Mouse (Mus musculus): ENCODE measurements at regions not wholly inside any gene's neighbourhood (a gene's known extent, or its start where the extent isn't known, plus 50 kb on each side); places are given as distances from the start of the nearest gene placed in this dataset.
A peak's percentile ranks its signal among the peaks of the same experiment; 100 is the strongest.
"Not testable (repeated sequence)": the region's sequence is repeated elsewhere in the genome, so short reads cannot be mapped to it uniquely, and the experiment has no call there.

GRCm38 (mm10) chr16:65312947-65313346 is 207.3 kb upstream of the Htr1f start:
- no peak for DNase-seq (ENCODE audit: low spot score in 2 of 2)

- DNase-seq (ENCODE audit: low spot score in 2 of 2) = no peak
Measured at GRCm38 (mm10) chr16:65315052-65315451, 205.3 kb upstream of the Pou1f1 start.

GRCm38 (mm10) chr16:65332412-65332811 is 187.9 kb upstream of the Pou1f1 start:
- no peak for DNase-seq (ENCODE audit: low spot score in 2 of 2)

GRCm38 (mm10) chr16:65339225-65339624 is 181.1 kb upstream of the Pou1f1 start:
- DNase-seq (ENCODE audit: low spot score in 2 of 2) = no peak

- no peak for DNase-seq (ENCODE audit: low spot score in 2 of 2)
Measured at GRCm38 (mm10) chr16:65359881-65360280, 160.4 kb upstream of the Pou1f1 start.

GRCm38 (mm10) chr16:65369271-65369670 is 151.0 kb upstream of the Pou1f1 start:
- no peak for DNase-seq (ENCODE audit: low spot score in 2 of 2)

- DNase-seq (ENCODE audit: low spot score in 2 of 2) = no peak
Measured at GRCm38 (mm10) chr16:65370939-65371338, 149.4 kb upstream of the Pou1f1 start.

GRCm38 (mm10) chr16:65376553-65376952 is 143.8 kb upstream of the Pou1f1 start:
- DNase-seq (ENCODE audit: low spot score in 2 of 2) = peak in 1 of 2 experiments; percentile 20

- no peak for DNase-seq (ENCODE audit: low spot score in 2 of 2)
Measured at GRCm38 (mm10) chr16:65378276-65378675, 142.0 kb upstream of the Pou1f1 start.

- peak; percentile 2 to 9 for DNase-seq (ENCODE audit: low spot score in 2 of 2)
Measured at GRCm38 (mm10) chr16:65379939-65380338, 140.4 kb upstream of the Pou1f1 start.

- no peak for DNase-seq (ENCODE audit: low spot score in 2 of 2)
Measured at GRCm38 (mm10) chr16:65403926-65404648, 116.2 kb upstream of the Pou1f1 start.

- no peak for DNase-seq (ENCODE audit: low spot score in 2 of 2)
Measured at GRCm38 (mm10) chr16:65404816-65405215, 115.5 kb upstream of the Pou1f1 start.

- no peak for DNase-seq (ENCODE audit: low spot score in 2 of 2)
Measured at GRCm38 (mm10) chr16:65405824-65406556, 114.3 kb upstream of the Pou1f1 start.

- not testable (repeated sequence) for DNase-seq (ENCODE audit: low spot score in 2 of 2)
Measured at GRCm38 (mm10) chr16:65432046-65432445, 88.3 kb upstream of the Pou1f1 start.

- DNase-seq (ENCODE audit: low spot score in 2 of 2) = no peak
Measured at GRCm38 (mm10) chr16:65436076-65436475, 84.2 kb upstream of the Pou1f1 start.

GRCm38 (mm10) chr16:65441954-65442353 is 78.4 kb upstream of the Pou1f1 start:
- DNase-seq (ENCODE audit: low spot score in 2 of 2) = no peak

- no peak for DNase-seq (ENCODE audit: low spot score in 2 of 2)
Measured at GRCm38 (mm10) chr16:65448810-65449209, 71.5 kb upstream of the Pou1f1 start.

GRCm38 (mm10) chr16:65450706-65451105 is 69.6 kb upstream of the Pou1f1 start:
- no peak for DNase-seq (ENCODE audit: low spot score in 2 of 2)

GRCm38 (mm10) chr16:65451885-65452284 is 68.4 kb upstream of the Pou1f1 start:
- no peak for DNase-seq (ENCODE audit: low spot score in 2 of 2)

GRCm38 (mm10) chr16:65456948-65457347 is 63.4 kb upstream of the Pou1f1 start:
- DNase-seq (ENCODE audit: low spot score in 2 of 2) = not testable (repeated sequence)

GRCm38 (mm10) chr16:65458234-65458633 is 62.1 kb upstream of the Pou1f1 start:
- DNase-seq (ENCODE audit: low spot score in 2 of 2) = no peak

GRCm38 (mm10) chr16:65469681-65470080 is 50.6 kb upstream of the Pou1f1 start:
- DNase-seq (ENCODE audit: low spot score in 2 of 2) = no peak
